Mouse (Mus musculus): ENCODE results near the gene Ccdc73. TPM values are rescaled to one million over a fixed set of nuclear protein-coding genes. Genes with fewer than 3 reads are reported as not detected.

Gene Ccdc73
- total and polyA plus RNA-seq, 2 experiments from 2014 or later, result 12.6 TPM; not detected in 1

GRCm38 (mm10) chr2:105048301-105048700 lies 180.7 kb downstream of the Ccdc73 start:
- DNase-seq (ENCODE audit: low spot score), result no peak
- Histone ChIP-seq H3K36me3 (replicated peaks; ENCODE audit: control insufficient read depth, insufficient read depth, low read length) (no peaks in the 10 kb centered on the region), H3K4me3 (ENCODE audit: low read depth, low read length) (no peak overlapping the region), H3K4me2 (ENCODE audit: low read depth, low read length) (no peak overlapping the region), H3K27ac (ENCODE audit: low read depth) (no peak overlapping the region), H3K9ac (replicated peaks; ENCODE audit: low read depth, low read length) (no peak overlapping the region), H3K27me3 (ENCODE audit: control insufficient read depth, insufficient read depth, low read length) (no peaks in the 10 kb centered on the region), H3K4me1 (ENCODE audit: control insufficient read depth, insufficient read depth) (no peaks in the 10 kb centered on the region), H3K9me3 (replicated peaks; ENCODE audit: control insufficient read depth, low read length) (no peaks in the 10 kb centered on the region)
- 61% methylated on average over 1 of the region's 1 CpGs for WGBS
- ATAC-seq (ENCODE audit: insufficient read depth, low read depth), result no peak
- TF ChIP-seq EP300 (IDR thresholded peaks at IDR 0.05; ENCODE audit: low read depth) (no peak), CTCF (IDR thresholded peaks at IDR 0.05; ENCODE audit: low read depth) (no peak)

GRCm38 (mm10) chr2:105055529-105055928 lies 187.9 kb downstream of the Ccdc73 start:
- H3K9ac ChIP-seq (replicated peaks; ENCODE audit: low read depth, low read length), result no peak overlapping the region
- ATAC-seq (ENCODE audit: insufficient read depth, low read depth) (no peak), DNase-seq (ENCODE audit: low spot score) (no peak)
- no peak overlapping the region for H3K4me2 ChIP-seq (ENCODE audit: low read depth, low read length)
- no peak overlapping the region for H3K4me3 ChIP-seq (ENCODE audit: low read depth, low read length)
- no peak for TF ChIP-seq EP300 (IDR thresholded peaks at IDR 0.05; ENCODE audit: low read depth)
- no peak for TF ChIP-seq CTCF (IDR thresholded peaks at IDR 0.05; ENCODE audit: low read depth)
- H3K9me3 ChIP-seq (replicated peaks; ENCODE audit: control insufficient read depth, low read length), result no peaks in the 10 kb centered on the region
- no peaks in the 10 kb centered on the region for H3K36me3 ChIP-seq (replicated peaks; ENCODE audit: control insufficient read depth, insufficient read depth, low read length)
- WGBS, result 70% methylated on average over 1 of the region's 1 CpGs
- no peaks in the 10 kb centered on the region for H3K27me3 ChIP-seq (ENCODE audit: control insufficient read depth, insufficient read depth, low read length)
- 0 out of 2 replicates have a peak, but pooled peaks cover 3% of the 10 kb centered on the region for H3K4me1 ChIP-seq (ENCODE audit: control insufficient read depth, insufficient read depth)
- no peak overlapping the region for H3K27ac ChIP-seq (ENCODE audit: low read depth)

GRCm38 (mm10) chr2:105058577-105059116 lies 191.0 kb downstream of the Ccdc73 start:
- H3K36me3 ChIP-seq (replicated peaks; ENCODE audit: control insufficient read depth, insufficient read depth, low read length), result no peaks in the 10 kb centered on the region
- no peak overlapping the region for H3K4me3 ChIP-seq (ENCODE audit: low read depth, low read length)
- H3K4me1 ChIP-seq (ENCODE audit: control insufficient read depth, insufficient read depth), result 0 out of 2 replicates have a peak, but pooled peaks cover 3% of the 10 kb centered on the region
- no peak overlapping the region for H3K27ac ChIP-seq (ENCODE audit: low read depth)
- H3K9ac ChIP-seq (replicated peaks; ENCODE audit: low read depth, low read length), result no peak overlapping the region
- no peaks in the 10 kb centered on the region for H3K27me3 ChIP-seq (ENCODE audit: control insufficient read depth, insufficient read depth, low read length)
- no peaks in the 10 kb centered on the region for H3K9me3 ChIP-seq (replicated peaks; ENCODE audit: control insufficient read depth, low read length)
- ATAC-seq (ENCODE audit: insufficient read depth, low read depth) (no peak), DNase-seq (ENCODE audit: low spot score) (no peak)
- H3K4me2 ChIP-seq (ENCODE audit: low read depth, low read length), result no peak overlapping the region
- WGBS, result 56% methylated on average over 7 of the region's 7 CpGs
- TF ChIP-seq EP300 (IDR thresholded peaks at IDR 0.05; ENCODE audit: low read depth) (no peak), CTCF (IDR thresholded peaks at IDR 0.05; ENCODE audit: low read depth) (no peak)

GRCm38 (mm10) chr2:105062741-105063372 lies 195.3 kb downstream of the Ccdc73 start:
- Histone ChIP-seq H3K9ac (replicated peaks; ENCODE audit: low read depth, low read length) (no peak overlapping the region), H3K4me2 (ENCODE audit: low read depth, low read length) (no peak overlapping the region), H3K27me3 (ENCODE audit: control insufficient read depth, insufficient read depth, low read length) (no peaks in the 10 kb centered on the region), H3K36me3 (replicated peaks; ENCODE audit: control insufficient read depth, insufficient read depth, low read length) (no peaks in the 10 kb centered on the region), H3K4me3 (ENCODE audit: low read depth, low read length) (no peak overlapping the region), H3K4me1 (ENCODE audit: control insufficient read depth, insufficient read depth) (0 out of 2 replicates have a peak, but pooled peaks cover 1% of the 10 kb centered on the region), H3K9me3 (replicated peaks; ENCODE audit: control insufficient read depth, low read length) (no peaks in the 10 kb centered on the region), H3K27ac (ENCODE audit: low read depth) (no peak overlapping the region)
- WGBS, result 51% methylated on average over 7 of the region's 7 CpGs
- TF ChIP-seq EP300 (IDR thresholded peaks at IDR 0.05; ENCODE audit: low read depth) (no peak), CTCF (IDR thresholded peaks at IDR 0.05; ENCODE audit: low read depth) (no peak)
- DNase-seq (ENCODE audit: low spot score), result no peak
- ATAC-seq (ENCODE audit: insufficient read depth, low read depth), result no peak

Other genes with a start within 250 kb of the Ccdc73 start
- 1.9 and 4.0 TPM in 2 replicates for gene Tcp11l1, start 155.6 kb upstream of the Ccdc73 start, total RNA-seq (2014; rRNA removed; ENCODE audit: low replicate concordance)
- 28.7 and 32.7 TPM in 2 replicates for gene Tcp11l1, start 155.6 kb upstream of the Ccdc73 start, polyA plus RNA-seq (2015; fragmentation: Nextera tagmentation; extraction: Ambion mirVana)
- gene Pin1rt1, start 151.4 kb upstream of the Ccdc73 start, total RNA-seq (2014; rRNA removed; ENCODE audit: low replicate concordance), result not detected in 2 replicates
- gene Pin1rt1, start 151.4 kb upstream of the Ccdc73 start, polyA plus RNA-seq (2015; fragmentation: Nextera tagmentation; extraction: Ambion mirVana), result not detected in 2 replicates
- gene Depdc7, start 124.9 kb upstream of the Ccdc73 start, total RNA-seq (2014; rRNA removed; ENCODE audit: low replicate concordance), result 4.1 and 4.3 TPM in 2 replicates
- 4.0 and 4.7 TPM in 2 replicates for gene Depdc7, start 124.9 kb upstream of the Ccdc73 start, polyA plus RNA-seq (2015; fragmentation: Nextera tagmentation; extraction: Ambion mirVana)
- gene Qser1, start 51.0 kb upstream of the Ccdc73 start, total RNA-seq (2014; rRNA removed; ENCODE audit: low replicate concordance), result 7.6 and 13.1 TPM in 2 replicates
- 3.3 and 3.4 TPM in 2 replicates for gene Qser1, start 51.0 kb upstream of the Ccdc73 start, polyA plus RNA-seq (2015; fragmentation: Nextera tagmentation; extraction: Ambion mirVana)
- 0.58 and 5.9 TPM in 2 replicates for gene Prrg4, start 17.9 kb upstream of the Ccdc73 start, total RNA-seq (2014; rRNA removed; ENCODE audit: low replicate concordance)
- 1.1 and 1.5 TPM in 2 replicates for gene Prrg4, start 17.9 kb upstream of the Ccdc73 start, polyA plus RNA-seq (2015; fragmentation: Nextera tagmentation; extraction: Ambion mirVana)
- 132 and 139 TPM in 2 replicates for gene Eif3m, start 149.3 kb downstream of the Ccdc73 start, total RNA-seq (2014; rRNA removed; ENCODE audit: low replicate concordance)
- 235 and 241 TPM in 2 replicates for gene Eif3m, start 149.3 kb downstream of the Ccdc73 start, polyA plus RNA-seq (2015; fragmentation: Nextera tagmentation; extraction: Ambion mirVana)
- not detected in 2 replicates for gene Gm11060, start 224.2 kb downstream of the Ccdc73 start, total RNA-seq (2014; rRNA removed; ENCODE audit: low replicate concordance)
- not detected in 2 replicates for gene Gm11060, start 224.2 kb downstream of the Ccdc73 start, polyA plus RNA-seq (2015; fragmentation: Nextera tagmentation; extraction: Ambion mirVana)

Data from heart, postnatal 0 days (tissue).